In the genomic region with DNA sequence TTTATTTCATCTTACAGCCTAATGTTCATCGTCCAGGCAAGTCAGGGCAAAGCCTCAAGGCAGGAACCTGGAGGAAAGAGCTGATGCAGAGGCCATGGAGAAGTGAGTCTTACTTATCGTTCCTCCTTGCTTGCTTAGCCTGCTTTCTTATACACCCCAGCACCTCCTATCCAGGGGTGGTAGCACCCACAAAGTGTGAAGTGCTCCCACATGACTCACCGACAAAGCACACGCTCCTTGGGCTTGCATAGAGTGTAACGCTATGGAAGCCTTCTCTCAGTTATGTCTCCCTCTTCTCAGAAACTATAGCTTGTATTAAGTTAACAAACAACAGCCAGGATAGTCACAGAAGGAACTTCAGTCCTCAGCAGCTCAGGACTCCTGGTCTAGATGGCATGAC, we compare ENCODE assay signal across 17 mouse cellular contexts.
DNase-seq lines count a peak whose midpoint lies in the region.
"Had no signal": no experiment of that assay in that cellular context is flagged by ENCODE, and none has a peak within 500 bp of the region (broad histone marks: within the 10 kb centered on the region; RNA-seq: fewer than 3 reads in every experiment).

No protein-coding gene starts in this region.

- H3K27me3 ChIP-seq in heart, embryonic 10.5 days (ENCODE audit: insufficient read depth, poor library complexity, severe bottlenecking), result no peaks in the 10 kb centered on the region
- H3K27me3 ChIP-seq in forebrain, embryonic 10.5 days (ENCODE audit: poor library complexity, severe bottlenecking), result no peaks in the 10 kb centered on the region
- H3K27me3 ChIP-seq: embryonic facial prominence, embryonic 12.5 days; forebrain, embryonic 12.5 days had no signal

- H3K4me1 ChIP-seq in heart, embryonic 10.5 days, result 0 out of 2 replicates have a peak, but pooled peaks cover 2% of the 10 kb centered on the region
- H3K4me1 ChIP-seq in forebrain, embryonic 10.5 days, result peaks cover 7% of the 10 kb centered on the region
- H3K4me1 ChIP-seq: embryonic facial prominence, embryonic 12.5 days had no signal

- no peak overlapping the region for H3K4me3 ChIP-seq in heart, embryonic 10.5 days
- H3K4me3 ChIP-seq in forebrain, embryonic 10.5 days, result no peak overlapping the region
- H3K4me3 ChIP-seq: embryonic facial prominence, embryonic 10.5 days; embryonic facial prominence, embryonic 12.5 days; forebrain, embryonic 12.5 days had no signal

- no peak overlapping the region for H3K27ac ChIP-seq in heart, embryonic 10.5 days
- no peak overlapping the region for H3K27ac ChIP-seq in forebrain, embryonic 10.5 days
- H3K27ac ChIP-seq: embryonic facial prominence, embryonic 10.5 days; embryonic facial prominence, embryonic 12.5 days; forebrain, embryonic 12.5 days had no signal

- H3K9me3 ChIP-seq in heart, embryonic 10.5 days, result no peaks in the 10 kb centered on the region
- no peaks in the 10 kb centered on the region for H3K9me3 ChIP-seq in forebrain, embryonic 10.5 days
- H3K9me3 ChIP-seq: embryonic facial prominence, embryonic 10.5 days; embryonic facial prominence, embryonic 12.5 days; forebrain, embryonic 12.5 days had no signal

- WGBS in heart, embryonic 10.5 days, result 86% methylated on average over 5 of the region's 5 CpGs
- WGBS in forebrain, embryonic 10.5 days, result 94% methylated on average over 5 of the region's 5 CpGs

- peak; percentile 41 for DNase-seq in heart, embryonic 10.5 days (ENCODE audit: low spot score)
- DNase-seq in heart, postnatal 4 days, result no peak
- peak; percentile 29 for DNase-seq in right cerebral cortex, adult 18-20 months
- no peak for DNase-seq in right cerebral cortex, postnatal 14 days
- DNase-seq in telencephalon, adult 2 months (ENCODE audit: low read depth, low spot score), result peak; percentile 26
- DNase-seq in forebrain, embryonic 10.5 days (ENCODE audit: extremely low spot score, low spot score), result no peak
- DNase-seq: adrenal gland, adult 2 months; adrenal gland, postnatal 10 days; adrenal gland, postnatal 25 days; cerebellum, adult 11-12 months; cerebellum, adult 2 months; cerebellum, adult 9-10 months; cerebellum, postnatal 10 days; cerebellum, postnatal 25 days had no signal

- no peaks in the 10 kb centered on the region for H3K36me3 ChIP-seq in heart, embryonic 10.5 days
- no peaks in the 10 kb centered on the region for H3K36me3 ChIP-seq in forebrain, embryonic 10.5 days (replicated peaks)
- H3K36me3 ChIP-seq: embryonic facial prominence, embryonic 10.5 days; embryonic facial prominence, embryonic 12.5 days; forebrain, embryonic 12.5 days had no signal

Comparison
In these comparisons a context has a peak if more than half of its experiments do, and no peak if none do; other contexts are left out.
1. DNase-seq: peak in heart, embryonic 10.5 days (single experiment), right cerebral cortex, adult 18-20 months (single experiment) and telencephalon, adult 2 months (single experiment); none in heart, postnatal 4 days (single experiment), right cerebral cortex, postnatal 14 days (single experiment) and forebrain, embryonic 10.5 days (single experiment).